Mouse (Mus musculus) cerebellum, adult 11-12 months (tissue): Measurements from ENCODE around the gene Grk2.
"Not testable (repeated sequence)": the region's sequence is repeated elsewhere in the genome, so short reads cannot be mapped to it uniquely, and the experiment has no call there.

Experiments used
- DNase-seq: peaks from one replicate; pipeline ENCODE4 v3.0.0; 2022

Gene Grk2

GRCm38 (mm10) chr19:4268566-4269361 lies 37.3 kb downstream of the Grk2 start, which contains the start of gene Ssh3:
Ssh3 (minus strand) TSS chr19:4269180.
- peak; percentile 88 for DNase-seq

- no peak for DNase-seq
Observed at GRCm38 (mm10) chr19:4265956-4266355, 40.1 kb downstream of the Grk2 start.

- DNase-seq = no peak
Observed at GRCm38 (mm10) chr19:4264171-4264780, 41.7 kb downstream of the Grk2 start.

GRCm38 (mm10) chr19:4263702-4264101 lies 42.3 kb downstream of the Grk2 start:
- DNase-seq = no peak

GRCm38 (mm10) chr19:4262756-4263155 lies 43.3 kb downstream of the Grk2 start:
- no peak for DNase-seq

- no peak for DNase-seq
Observed at GRCm38 (mm10) chr19:4261038-4261698, 44.9 kb downstream of the Grk2 start.

GRCm38 (mm10) chr19:4257897-4258252 lies 48.1 kb downstream of the Grk2 start:
- DNase-seq = no peak

- DNase-seq = peak; percentile 90
Observed at GRCm38 (mm10) chr19:4257216-4257896, 48.7 kb downstream of the Grk2 start.

GRCm38 (mm10) chr19:4255583-4256162 lies 50.3 kb downstream of the Grk2 start:
- no peak for DNase-seq

GRCm38 (mm10) chr19:4254230-4254629 lies 51.8 kb downstream of the Grk2 start:
- DNase-seq = no peak

- DNase-seq = not testable (repeated sequence)
Observed at GRCm38 (mm10) chr19:4248683-4249082, 57.3 kb downstream of the Grk2 start.

GRCm38 (mm10) chr19:4247010-4247409 lies 59.0 kb downstream of the Grk2 start:
- no peak for DNase-seq

GRCm38 (mm10) chr19:4244775-4245174 lies 61.2 kb downstream of the Grk2 start:
- DNase-seq = no peak

GRCm38 (mm10) chr19:4242416-4242815 lies 63.6 kb downstream of the Grk2 start:
- DNase-seq = no peak

GRCm38 (mm10) chr19:4240247-4240668 lies 65.8 kb downstream of the Grk2 start:
- no peak for DNase-seq
